Mouse (Mus musculus): ENCODE results near the gene Hoxb13.

GRCm38 (mm10) chr11:96175511-96175910 lies 18.6 kb upstream of the Hoxb13 start:
- TF ChIP-seq EP300 (IDR thresholded peaks at IDR 0.05; ENCODE audit: low read depth) (no peak), CTCF (IDR thresholded peaks at IDR 0.05; ENCODE audit: low read depth) (no peak)

Data from liver, postnatal 0 days (tissue).